ENCODE assay signal across 9 mouse cellular contexts in the genomic region with DNA sequence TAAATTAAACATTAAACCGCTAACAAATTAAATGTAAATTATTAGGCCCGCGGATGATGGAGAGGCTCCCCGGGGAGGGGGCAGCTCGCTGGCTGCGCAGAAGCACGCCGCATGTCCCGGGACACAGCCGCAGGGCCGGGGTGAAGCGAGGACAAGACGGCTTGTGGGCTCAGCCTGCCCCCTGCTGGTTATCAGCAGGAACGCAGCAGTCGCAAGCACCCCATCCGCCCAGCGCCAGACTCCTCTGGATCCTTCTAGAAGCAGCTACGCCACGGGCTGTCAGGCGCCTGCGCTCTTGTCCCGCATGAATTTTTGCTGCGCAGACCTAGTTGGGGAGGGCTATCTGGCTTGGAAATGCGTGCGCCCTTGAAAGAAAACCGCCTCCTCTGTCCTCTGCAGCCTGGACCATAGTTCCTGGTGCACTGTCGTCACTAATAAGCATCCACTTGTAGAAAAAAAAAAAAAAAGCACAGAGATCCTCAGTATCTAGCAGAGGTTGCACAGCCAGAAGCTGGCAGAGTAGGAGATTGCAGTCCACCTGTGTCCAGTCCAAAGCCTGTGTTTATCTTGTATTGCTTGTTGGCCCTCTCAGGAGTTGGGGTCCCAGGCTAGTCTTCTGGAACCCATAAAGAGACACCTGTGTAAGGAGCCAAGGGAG.
A peak's percentile ranks its signal among the peaks of the same experiment; 100 is the strongest.
DNase-seq lines count a peak whose midpoint lies in the region; ATAC-seq and TF ChIP-seq lines count a peak whose summit lies in the region.
"Had no signal": no experiment of that assay in that cellular context is flagged by ENCODE, and none has a peak within 500 bp of the region (broad histone marks: within the 10 kb centered on the region; RNA-seq: fewer than 3 reads in every experiment).

No protein-coding gene starts in this region.

- intact Hi-C loops in heart, postnatal 14 days (cut with DNase I) = loop anchor here (1.0 to 10.0 kb wide), 3 partner anchors 339 to 1471 kb away; no protein-coding TSS in a partner anchor

- no peak overlapping the region for H3K4me3 ChIP-seq in E14TG2a.4 (replicated peaks; ENCODE audit: low read length)
- no peak overlapping the region for H3K4me3 ChIP-seq in forebrain, embryonic 14.5 days (ENCODE audit: low read depth, low read length)
- H3K4me3 ChIP-seq: liver, embryonic 15.5 days had no signal

- peak overlapping the region; percentile 34; the same call in 1 of the 2 replicates for H3K4me2 ChIP-seq in forebrain, embryonic 14.5 days (ENCODE audit: low read length)
- H3K4me2 ChIP-seq: liver, embryonic 15.5 days had no signal

- H3K36me3 ChIP-seq in E14TG2a.4 (ENCODE audit: insufficient read depth, low read length) = no peaks in the 10 kb centered on the region
- H3K36me3 ChIP-seq in forebrain, embryonic 14.5 days (ENCODE audit: control insufficient read depth, insufficient read depth, low read length) = no peaks in the 10 kb centered on the region
- H3K36me3 ChIP-seq: liver, embryonic 15.5 days had no signal

- H3K27ac ChIP-seq in forebrain, embryonic 14.5 days (ENCODE audit: low read depth, low read length) = no peak overlapping the region
- H3K27ac ChIP-seq: liver, embryonic 15.5 days had no signal

- peak; percentile 61; the same call in 1 of the 2 replicates for ATAC-seq in cerebellum, adult (ENCODE audit: insufficient number of reproducible peaks, low FRiP score, low TSS enrichment)
- peak; percentile 90 for ATAC-seq in forebrain, embryonic 14.5 days
- ATAC-seq in neutrophil, adult 5-6 weeks (ENCODE audit: extremely low read depth, insufficient number of reproducible peaks, low FRiP score, poor library complexity, severe bottlenecking) = peak; percentile 49; the same call in 1 of the 2 replicates

- peaks cover 54% of the 10 kb centered on the region for H3K27me3 ChIP-seq in E14TG2a.4 (ENCODE audit: insufficient read depth, low read length)
- H3K27me3 ChIP-seq in forebrain, embryonic 14.5 days (replicated peaks; ENCODE audit: control insufficient read depth, insufficient read depth, low read length) = no peaks in the 10 kb centered on the region

- H3K4me1 ChIP-seq in E14TG2a.4 (replicated peaks; ENCODE audit: low read depth, low read length) = peaks cover 24% of the 10 kb centered on the region
- no peaks in the 10 kb centered on the region for H3K4me1 ChIP-seq in forebrain, embryonic 14.5 days (ENCODE audit: control insufficient read depth, insufficient read depth, low read length)
- H3K4me1 ChIP-seq: liver, embryonic 15.5 days had no signal

- no peak overlapping the region for H3K9ac ChIP-seq in forebrain, embryonic 14.5 days (ENCODE audit: low read length)
- H3K9ac ChIP-seq: liver, embryonic 15.5 days had no signal

- H3K9me3 ChIP-seq in E14TG2a.4 (ENCODE audit: low read length) = no peaks in the 10 kb centered on the region
- no peaks in the 10 kb centered on the region for H3K9me3 ChIP-seq in forebrain, embryonic 14.5 days (replicated peaks; ENCODE audit: control insufficient read depth, low read length)
- H3K9me3 ChIP-seq: liver, embryonic 15.5 days had no signal

- peak; percentile 85 for DNase-seq in forebrain, embryonic 14.5 days (ENCODE audit: low spot score)
- DNase-seq in heart, postnatal 14 days = peak; percentile 88 to 93
- peak; percentile 38 for DNase-seq in large intestine, adult 2 months (ENCODE audit: low read depth, low spot score)
- DNase-seq in lung, adult 18-20 months = peak; percentile 77 to 80
- DNase-seq in thymus, adult 18-20 months = peak; percentile 46 to 49

- 4% methylated on average over 27 of the region's 27 CpGs for WGBS in forebrain, embryonic 14.5 days
- 3% methylated on average over 27 of the region's 27 CpGs for WGBS in large intestine, adult 2 months

- TF ChIP-seq CTCF in E14TG2a.4 (conservative IDR thresholded peaks at IDR 0.05; ENCODE audit: low read length) = peak; percentile 52

Comparison
In these comparisons a context has a peak if more than half of its experiments do, and no peak if none do; other contexts are left out.
1. DNase-seq: peak in every context shown above with its lines; median percentile 90 in heart, postnatal 14 days; 85 in forebrain, embryonic 14.5 days; 78 in lung, adult 18-20 months; 48 in thymus, adult 18-20 months; 38 in large intestine, adult 2 months.